Comparison of ENCODE assay signal across 9 mouse cellular contexts in the genomic region with DNA sequence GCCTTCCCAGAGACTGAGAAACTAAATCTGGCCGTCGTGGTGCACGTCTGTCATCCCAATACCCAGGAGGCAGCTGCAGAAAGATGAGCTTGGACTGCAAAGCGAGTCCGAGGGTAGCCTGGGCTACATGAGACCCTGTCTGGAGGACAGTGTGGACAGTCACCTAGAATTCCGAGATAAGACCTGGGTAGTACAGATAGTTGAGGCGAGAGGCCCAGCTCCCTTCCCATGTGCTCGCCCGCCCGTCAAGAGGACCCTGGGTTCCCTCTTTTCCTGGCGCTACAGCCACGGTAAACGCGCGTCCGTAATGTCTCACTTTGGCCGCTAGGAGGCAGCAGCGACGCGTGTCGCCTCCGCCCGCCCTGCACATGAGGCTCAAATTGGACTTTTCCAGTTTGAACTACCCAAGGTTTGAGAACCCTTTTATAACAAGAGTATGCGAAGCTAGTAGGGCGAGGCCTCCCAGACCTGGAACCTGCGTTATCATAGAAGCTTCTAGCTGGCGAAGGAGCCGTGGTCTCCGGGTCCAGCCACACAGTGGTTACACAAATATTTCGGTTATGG. TPM values are rescaled to one million over a fixed set of nuclear protein-coding genes. Genes with fewer than 3 reads are reported as not detected.
DNase-seq lines count a peak whose midpoint lies in the region; ATAC-seq lines count a peak whose summit lies in the region.
"Had no signal": no experiment of that assay in that cellular context is flagged by ENCODE, and none has a peak within 500 bp of the region (broad histone marks: within the 10 kb centered on the region; RNA-seq: fewer than 3 reads in every experiment).

No protein-coding gene starts in this region.

- H3K4me3 ChIP-seq in lung, embryonic 16.5 days (ENCODE audit: low read length): no peak overlapping the region

- H3K9me3 ChIP-seq in lung, embryonic 16.5 days (ENCODE audit: control insufficient read depth, low read length): no peaks in the 10 kb centered on the region

- peak; percentile 79 for ATAC-seq in CD4-positive, CD25-positive, alpha-beta regulatory T cell, adult 4 months
- peak; percentile 34 for ATAC-seq in lung, embryonic 16.5 days (ENCODE audit: low read depth)

- H3K4me1 ChIP-seq in lung, embryonic 16.5 days (replicated peaks; ENCODE audit: control insufficient read depth, insufficient read depth, low read length): peaks cover 8% of the 10 kb centered on the region

- H3K4me2 ChIP-seq in lung, embryonic 16.5 days (ENCODE audit: low read depth, low read length): no peak overlapping the region

- peak; percentile 64 for DNase-seq in 3134 (ENCODE audit: extremely low read depth, insufficient read length, low spot score)
- peak; percentile 51 for DNase-seq in cerebellum, adult 9-10 months
- DNase-seq in gastrocnemius, postnatal 10 days: peak; percentile 77
- peak; percentile 79 for DNase-seq in kidney, adult 18-20 months
- peak; percentile 89 for DNase-seq in retina, embryonic 14.5 days (ENCODE audit: low spot score)
- DNase-seq in layer of hippocampus, adult 9-11 months: no peak

- peaks cover 7% of the 10 kb centered on the region for H3K27me3 ChIP-seq in lung, embryonic 16.5 days (ENCODE audit: control insufficient read depth, insufficient read depth, low read depth, low read length)

- no peak overlapping the region for H3K9ac ChIP-seq in lung, embryonic 16.5 days (ENCODE audit: low read length)

- no peak overlapping the region for H3K27ac ChIP-seq in lung, embryonic 16.5 days (ENCODE audit: low read length)

- WGBS in lung, embryonic 16.5 days: 16% methylated on average over 29 of the region's 30 CpGs

- no peaks in the 10 kb centered on the region for H3K36me3 ChIP-seq in lung, embryonic 16.5 days (ENCODE audit: control insufficient read depth, insufficient read depth, low read length)

RNA-seq across cellular contexts. Expression of gene Il12rb1, which starts 13.2 kb away (rescaled TPM):
- polyA plus RNA-seq in CD4-positive, CD25-positive, alpha-beta regulatory T cell, adult 4 months (2017; shearing (Covaris generic)): 10 to 100 TPM; 13.7 to 24.7 TPM
- total RNA-seq in gastrocnemius, postnatal 10 days (2021): under 1 TPM; 0.16 to 0.23 TPM
- 0.24 and 0.69 TPM in 2 replicates for polyA plus RNA-seq in lung, embryonic 16.5 days (2015; fragmentation: Nextera tagmentation; extraction: Ambion mirVana)
- total RNA-seq: gastrocnemius, postnatal 4 days had no signal

RNA-seq across cellular contexts. Expression of gene Mast3, which starts 16.6 kb away (rescaled TPM):
- polyA plus RNA-seq in CD4-positive, CD25-positive, alpha-beta regulatory T cell, adult 4 months (2017; shearing (Covaris generic)): 10 to 100 TPM; 15.1 to 17.5 TPM
- total RNA-seq in gastrocnemius, postnatal 10 days (2021): 1 to 10 TPM; 7.2 to 8.9 TPM
- polyA plus RNA-seq in lung, embryonic 16.5 days (2015; fragmentation: Nextera tagmentation; extraction: Ambion mirVana): 13.7 and 14.3 TPM in 2 replicates

RNA-seq across cellular contexts. Expression of gene Arrdc2, which starts 18.0 kb away (rescaled TPM):
- 1 to 10 TPM; 3.4 to 3.7 TPM for polyA plus RNA-seq in CD4-positive, CD25-positive, alpha-beta regulatory T cell, adult 4 months (2017; shearing (Covaris generic))
- 10 to 100 TPM in 1 of 2 experiments, 1 to 10 TPM in 1; 4.3 to 27.1 TPM for total RNA-seq in gastrocnemius, postnatal 10 days (2021)
- 4.5 and 5.6 TPM in 2 replicates for polyA plus RNA-seq in lung, embryonic 16.5 days (2015; fragmentation: Nextera tagmentation; extraction: Ambion mirVana)

RNA-seq across cellular contexts. Expression of gene Kcnn1, which starts 41.6 kb away (rescaled TPM):
- polyA plus RNA-seq in CD4-positive, CD25-positive, alpha-beta regulatory T cell, adult 4 months (2017; shearing (Covaris generic)): not detected
- total RNA-seq in gastrocnemius, postnatal 10 days (2021): 1 to 10 TPM; 3.7 to 3.8 TPM
- 0.40 and 0.99 TPM in 2 replicates for polyA plus RNA-seq in lung, embryonic 16.5 days (2015; fragmentation: Nextera tagmentation; extraction: Ambion mirVana)

RNA-seq across cellular contexts. Expression of gene Pik3r2, which starts 45.0 kb away (rescaled TPM):
- 1 to 10 TPM; 4.3 to 4.5 TPM for polyA plus RNA-seq in CD4-positive, CD25-positive, alpha-beta regulatory T cell, adult 4 months (2017; shearing (Covaris generic))
- total RNA-seq in gastrocnemius, postnatal 10 days (2021): 10 to 100 TPM; 39.4 to 47.2 TPM
- polyA plus RNA-seq in lung, embryonic 16.5 days (2015; fragmentation: Nextera tagmentation; extraction: Ambion mirVana): 56.0 and 56.8 TPM in 2 replicates
